11 mouse cellular contexts compared by ENCODE assay signal in the genomic region with DNA sequence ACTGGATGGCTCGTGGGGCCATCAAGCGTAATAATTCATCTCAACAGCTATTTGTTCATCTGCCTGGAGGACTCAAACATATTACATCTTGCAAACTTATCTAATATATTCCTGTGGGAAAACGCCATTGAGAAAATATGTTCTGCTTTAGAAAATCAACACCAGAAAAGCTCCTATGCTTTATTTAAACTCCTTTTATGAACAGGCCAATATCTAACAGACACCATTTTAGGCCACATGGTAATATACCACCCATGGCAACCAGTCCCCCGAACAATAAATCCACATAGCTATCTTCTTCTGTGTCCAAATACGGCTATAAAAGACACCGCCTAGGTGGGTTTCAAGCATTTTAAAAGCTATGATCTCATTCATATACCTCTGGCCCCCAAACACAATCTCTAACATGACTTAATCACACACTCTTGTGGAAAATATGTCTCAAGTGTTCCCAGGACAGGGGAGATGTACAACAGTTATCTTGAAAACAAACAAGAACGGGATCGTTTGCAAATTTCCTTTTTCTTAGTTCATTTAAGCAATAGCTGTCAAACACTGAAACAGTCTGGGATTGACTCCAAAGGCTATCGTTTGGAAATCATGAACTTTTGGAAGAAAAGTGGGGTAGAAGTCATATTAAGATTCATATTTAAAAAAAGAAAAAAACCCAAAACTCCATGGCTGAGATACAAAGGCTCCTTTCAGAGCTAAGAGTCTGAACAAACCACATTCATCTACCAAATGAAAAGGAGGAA.
DNase-seq lines count a peak whose midpoint lies in the region; ATAC-seq lines count a peak whose summit lies in the region.
"Had no signal": no experiment of that assay in that cellular context is flagged by ENCODE, and none has a peak within 500 bp of the region (broad histone marks: within the 10 kb centered on the region; RNA-seq: fewer than 3 reads in every experiment).

No protein-coding gene starts in this region.

- DNase-seq in limb, embryonic 10.5 days (ENCODE audit: low spot score) = no peak
- DNase-seq in forebrain, embryonic 10.5 days (ENCODE audit: extremely low spot score, low spot score) = no peak
- no peak for DNase-seq in thymus, postnatal 36 days
- DNase-seq in left cerebral cortex, adult 9 months (ENCODE audit: low spot score in 2 of 2) = no peak
- DNase-seq: kidney, postnatal 10 days; thymus, postnatal 4 days had no signal

- H3K4me3 ChIP-seq in limb, embryonic 13.5 days = no peak overlapping the region
- no peak overlapping the region for H3K4me3 ChIP-seq in limb, embryonic 10.5 days
- peak overlapping the region; percentile 83; the same call in 1 of the 2 replicates for H3K4me3 ChIP-seq in forebrain, embryonic 10.5 days
- H3K4me3 ChIP-seq in hindbrain, embryonic 13.5 days = peak overlapping the region; percentile 87
- peak overlapping the region; percentile 93 for H3K4me3 ChIP-seq in neural tube, embryonic 14.5 days (ENCODE audit: low read depth, low read length)

- H3K4me1 ChIP-seq in limb, embryonic 13.5 days = peaks cover 26% of the 10 kb centered on the region
- peaks cover 25% of the 10 kb centered on the region for H3K4me1 ChIP-seq in limb, embryonic 10.5 days
- peaks cover 83% of the 10 kb centered on the region for H3K4me1 ChIP-seq in forebrain, embryonic 10.5 days
- H3K4me1 ChIP-seq in hindbrain, embryonic 13.5 days (replicated peaks) = peaks cover 62% of the 10 kb centered on the region
- H3K4me1 ChIP-seq in neural tube, embryonic 14.5 days (ENCODE audit: control insufficient read depth, insufficient read depth, low read length) = peaks cover 34% of the 10 kb centered on the region

- H3K27ac ChIP-seq in limb, embryonic 13.5 days = no peak overlapping the region
- H3K27ac ChIP-seq in limb, embryonic 10.5 days = no peak overlapping the region
- H3K27ac ChIP-seq in forebrain, embryonic 10.5 days = no peak overlapping the region
- peak overlapping the region; percentile 40; the same call in 1 of the 2 replicates for H3K27ac ChIP-seq in hindbrain, embryonic 13.5 days
- peak overlapping the region; percentile 1; the same call in 1 of the 2 replicates for H3K27ac ChIP-seq in neural tube, embryonic 14.5 days (ENCODE audit: low read depth, low read length)
- H3K27ac ChIP-seq: limb, embryonic 12.5 days had no signal

- no peaks in the 10 kb centered on the region for H3K36me3 ChIP-seq in limb, embryonic 13.5 days
- no peaks in the 10 kb centered on the region for H3K36me3 ChIP-seq in limb, embryonic 10.5 days
- H3K36me3 ChIP-seq in forebrain, embryonic 10.5 days (replicated peaks) = no peaks in the 10 kb centered on the region
- no peaks in the 10 kb centered on the region for H3K36me3 ChIP-seq in hindbrain, embryonic 13.5 days
- no peaks in the 10 kb centered on the region for H3K36me3 ChIP-seq in neural tube, embryonic 14.5 days (ENCODE audit: control insufficient read depth, insufficient read depth, low read length)
- H3K36me3 ChIP-seq: G1E; limb, embryonic 12.5 days had no signal

- no peaks in the 10 kb centered on the region for H3K9me3 ChIP-seq in limb, embryonic 13.5 days
- H3K9me3 ChIP-seq in limb, embryonic 10.5 days (replicated peaks) = no peaks in the 10 kb centered on the region
- H3K9me3 ChIP-seq in forebrain, embryonic 10.5 days = no peaks in the 10 kb centered on the region
- no peaks in the 10 kb centered on the region for H3K9me3 ChIP-seq in hindbrain, embryonic 13.5 days
- H3K9me3 ChIP-seq in neural tube, embryonic 14.5 days (ENCODE audit: control insufficient read depth, low read length) = no peaks in the 10 kb centered on the region
- H3K9me3 ChIP-seq: limb, embryonic 12.5 days had no signal

- ATAC-seq in limb, embryonic 13.5 days (ENCODE audit: low FRiP score, low read depth) = no peak
- no peak for ATAC-seq in hindbrain, embryonic 13.5 days (ENCODE audit: low FRiP score)
- no peak for ATAC-seq in neural tube, embryonic 14.5 days (ENCODE audit: low read depth)

- H3K9ac ChIP-seq in limb, embryonic 13.5 days = no peak overlapping the region
- peak overlapping the region; percentile 49; the same call in 1 of the 2 replicates for H3K9ac ChIP-seq in hindbrain, embryonic 13.5 days
- H3K9ac ChIP-seq in neural tube, embryonic 14.5 days (replicated peaks; ENCODE audit: low read depth, low read length) = peak overlapping the region; percentile 41
- H3K9ac ChIP-seq: limb, embryonic 12.5 days had no signal

- peak overlapping the region; percentile 37 for H3K4me2 ChIP-seq in limb, embryonic 13.5 days (replicated peaks)
- peak overlapping the region; percentile 82 for H3K4me2 ChIP-seq in hindbrain, embryonic 13.5 days
- peak overlapping the region; percentile 87 for H3K4me2 ChIP-seq in neural tube, embryonic 14.5 days (ENCODE audit: low read depth, low read length)

- WGBS in limb, embryonic 13.5 days = 60% methylated on average over 9 of the region's 9 CpGs
- 82% methylated on average over 9 of the region's 9 CpGs for WGBS in limb, embryonic 10.5 days
- 72% methylated on average over 9 of the region's 9 CpGs for WGBS in forebrain, embryonic 10.5 days
- 39% methylated on average over 9 of the region's 9 CpGs for WGBS in hindbrain, embryonic 13.5 days
- 33% methylated on average over 9 of the region's 9 CpGs for WGBS in neural tube, embryonic 14.5 days

- peaks cover 34% of the 10 kb centered on the region for H3K27me3 ChIP-seq in limb, embryonic 13.5 days
- peaks cover 46% of the 10 kb centered on the region for H3K27me3 ChIP-seq in limb, embryonic 10.5 days (ENCODE audit: low read depth, poor library complexity, severe bottlenecking)
- H3K27me3 ChIP-seq in forebrain, embryonic 10.5 days (ENCODE audit: poor library complexity, severe bottlenecking) = peaks cover 18% of the 10 kb centered on the region
- 0 out of 2 replicates have a peak, but pooled peaks cover 2% of the 10 kb centered on the region for H3K27me3 ChIP-seq in hindbrain, embryonic 13.5 days
- no peaks in the 10 kb centered on the region for H3K27me3 ChIP-seq in neural tube, embryonic 14.5 days (ENCODE audit: control insufficient read depth, insufficient read depth, low read length)

Comparison
In these comparisons a context has a peak if more than half of its experiments do, and no peak if none do; other contexts are left out.
1. H3K27ac ChIP-seq: peak in hindbrain, embryonic 13.5 days (single experiment) and neural tube, embryonic 14.5 days (single experiment); none in limb, embryonic 13.5 days (single experiment), limb, embryonic 10.5 days (single experiment) and forebrain, embryonic 10.5 days (single experiment).
2. H3K4me2 ChIP-seq: peak in every context shown above with its lines; median percentile 87 in neural tube, embryonic 14.5 days; 82 in hindbrain, embryonic 13.5 days; 37 in limb, embryonic 13.5 days.
3. H3K4me3 ChIP-seq: peak in forebrain, embryonic 10.5 days (single experiment), hindbrain, embryonic 13.5 days (single experiment) and neural tube, embryonic 14.5 days (single experiment); none in limb, embryonic 13.5 days (single experiment) and limb, embryonic 10.5 days (single experiment).